9 mouse cellular contexts compared by ENCODE assay signal in the genomic region with DNA sequence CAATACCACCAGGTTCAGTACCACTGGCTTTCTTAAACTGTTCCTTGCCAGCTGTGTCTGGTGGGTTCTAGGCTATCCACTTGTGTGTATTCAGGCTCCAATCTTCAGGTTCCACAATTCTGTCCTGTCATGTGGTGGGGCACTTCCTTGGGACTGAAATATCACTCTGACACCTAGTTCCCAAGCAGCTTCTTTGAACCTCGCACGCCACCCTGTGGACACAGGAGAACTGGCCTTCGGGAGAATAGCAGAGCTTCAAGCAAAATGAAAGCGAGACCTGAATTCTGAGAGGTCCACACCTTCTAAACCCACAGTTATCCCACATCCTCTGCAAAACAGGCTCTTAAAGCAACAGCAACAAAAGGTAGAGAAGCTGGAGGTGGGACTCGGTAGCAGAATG.
DNase-seq lines count a peak whose midpoint lies in the region; ATAC-seq and TF ChIP-seq lines count a peak whose summit lies in the region.
"Had no signal": no experiment of that assay in that cellular context is flagged by ENCODE, and none has a peak within 500 bp of the region (broad histone marks: within the 10 kb centered on the region; RNA-seq: fewer than 3 reads in every experiment).

No protein-coding gene starts in this region.

- H3K36me3 ChIP-seq in kidney, embryonic 14.5 days (ENCODE audit: control insufficient read depth, insufficient read depth, low read length) = no peaks in the 10 kb centered on the region
- H3K36me3 ChIP-seq in forebrain, postnatal 0 days (ENCODE audit: insufficient read depth) = no peaks in the 10 kb centered on the region
- H3K36me3 ChIP-seq: embryonic facial prominence, embryonic 13.5 days had no signal

- peak; percentile 81 for TF ChIP-seq CTCF in forebrain, postnatal 0 days (IDR thresholded peaks at IDR 0.05; ENCODE audit: low read depth)

- H3K4me2 ChIP-seq in kidney, embryonic 14.5 days (replicated peaks; ENCODE audit: low read depth, low read length) = no peak overlapping the region
- H3K4me2 ChIP-seq in forebrain, postnatal 0 days (ENCODE audit: low read depth) = no peak overlapping the region
- H3K4me2 ChIP-seq: embryonic facial prominence, embryonic 13.5 days had no signal

- H3K27me3 ChIP-seq in kidney, embryonic 14.5 days (ENCODE audit: control insufficient read depth, insufficient read depth, low read length) = no peaks in the 10 kb centered on the region
- H3K27me3 ChIP-seq in forebrain, postnatal 0 days (ENCODE audit: insufficient read depth, low read length) = no peaks in the 10 kb centered on the region

- H3K9ac ChIP-seq in kidney, embryonic 14.5 days (ENCODE audit: low read depth, low read length) = no peak overlapping the region
- H3K9ac ChIP-seq in forebrain, postnatal 0 days = no peak overlapping the region
- H3K9ac ChIP-seq: embryonic facial prominence, embryonic 13.5 days had no signal

- DNase-seq in kidney, adult 11 months = peak; percentile 70
- DNase-seq in brain, embryonic 18.5 days (ENCODE audit: low read depth, low spot score) = peak; percentile 20
- peak; percentile 78 for DNase-seq in forebrain, postnatal 0 days
- peak; percentile 91 for DNase-seq in heart, postnatal 4 days
- peak; percentile 55 to 64 for DNase-seq in left cerebral cortex, adult 8-10 months (ENCODE audit: low spot score in 2 of 2)
- DNase-seq in spleen, postnatal 14 days (ENCODE audit: low spot score in 2 of 2) = peak; percentile 77 to 85

- H3K4me3 ChIP-seq in kidney, embryonic 14.5 days (ENCODE audit: low read length) = no peak overlapping the region
- H3K4me3 ChIP-seq in forebrain, postnatal 0 days (ENCODE audit: low read depth, low read length) = no peak overlapping the region
- H3K4me3 ChIP-seq: embryonic facial prominence, embryonic 13.5 days had no signal

- WGBS in kidney, embryonic 14.5 days = 33% methylated on average over 5 of the region's 5 CpGs
- WGBS in forebrain, postnatal 0 days = 25% methylated on average over 5 of the region's 5 CpGs

- H3K9me3 ChIP-seq in kidney, embryonic 14.5 days (ENCODE audit: control insufficient read depth, low read length) = no peaks in the 10 kb centered on the region
- no peaks in the 10 kb centered on the region for H3K9me3 ChIP-seq in forebrain, postnatal 0 days (ENCODE audit: low read length)
- H3K9me3 ChIP-seq: embryonic facial prominence, embryonic 13.5 days had no signal

- peaks cover 5% of the 10 kb centered on the region; the same call in 1 of the 2 replicates for H3K4me1 ChIP-seq in kidney, embryonic 14.5 days (ENCODE audit: control insufficient read depth, insufficient read depth, low read length)
- no peaks in the 10 kb centered on the region for H3K4me1 ChIP-seq in forebrain, postnatal 0 days (ENCODE audit: insufficient read depth)

- no peak for ATAC-seq in kidney, embryonic 14.5 days (ENCODE audit: low FRiP score, low TSS enrichment)
- ATAC-seq in forebrain, postnatal 0 days = peak; percentile 38; the same call in 1 of the 2 replicates
- peak; percentile 66 for ATAC-seq in megakaryocyte-erythroid progenitor cell, adult 5-6 weeks (replicated peaks; ENCODE audit: low FRiP score, low TSS enrichment, poor library complexity, severe bottlenecking)

- no peak overlapping the region for H3K27ac ChIP-seq in kidney, embryonic 14.5 days (ENCODE audit: low read depth, low read length)
- no peak overlapping the region for H3K27ac ChIP-seq in forebrain, postnatal 0 days (ENCODE audit: low read depth, low read length)
- H3K27ac ChIP-seq: embryonic facial prominence, embryonic 13.5 days had no signal

Comparison
In these comparisons a context has a peak if more than half of its experiments do, and no peak if none do; other contexts are left out.
1. DNase-seq: peak in every context shown above with its lines; median percentile 91 in heart, postnatal 4 days; 81 in spleen, postnatal 14 days; 78 in forebrain, postnatal 0 days; 70 in kidney, adult 11 months; 60 in left cerebral cortex, adult 8-10 months; 20 in brain, embryonic 18.5 days.